Mouse (Mus musculus) adrenal gland, adult (tissue): Measurements from ENCODE around the gene Cdk6.
"Not testable (repeated sequence)": the region's sequence is repeated elsewhere in the genome, so short reads cannot be mapped to it uniquely, and the experiment has no call there.

Experiments
- DNase-seq, 2 experiments: peaks; one replicate each; pipeline ENCODE4 v3.0.0; 2022 to 2023; ENCODE audit warnings: low spot score in 1 of 2; ENCODE audit not compliant: inconsistent age in 2 of 2

Gene Cdk6

GRCm38 (mm10) chr5:3374763-3375162, 33.5 kb downstream of the Cdk6 start:
- no peak for DNase-seq

- no peak for DNase-seq
Measured at GRCm38 (mm10) chr5:3376167-3376566, 34.9 kb downstream of the Cdk6 start.

GRCm38 (mm10) chr5:3379252-3379651, 38.0 kb downstream of the Cdk6 start:
- DNase-seq: no peak

- no peak for DNase-seq
Measured at GRCm38 (mm10) chr5:3380692-3381233, 39.5 kb downstream of the Cdk6 start.

GRCm38 (mm10) chr5:3381795-3382194, 40.5 kb downstream of the Cdk6 start:
- DNase-seq: no peak

GRCm38 (mm10) chr5:3382343-3383040, 41.2 kb downstream of the Cdk6 start:
- no peak for DNase-seq

GRCm38 (mm10) chr5:3383547-3383946, 42.3 kb downstream of the Cdk6 start:
- no peak for DNase-seq

GRCm38 (mm10) chr5:3385078-3385477, 43.8 kb downstream of the Cdk6 start:
- no peak for DNase-seq

GRCm38 (mm10) chr5:3386021-3386730, 44.9 kb downstream of the Cdk6 start:
- DNase-seq: no peak

- no peak for DNase-seq
Measured at GRCm38 (mm10) chr5:3386731-3387087, 45.4 kb downstream of the Cdk6 start.

- DNase-seq: no peak
Measured at GRCm38 (mm10) chr5:3387138-3387537, 45.9 kb downstream of the Cdk6 start.

GRCm38 (mm10) chr5:3392856-3393255, 51.6 kb downstream of the Cdk6 start:
- no peak for DNase-seq

GRCm38 (mm10) chr5:3394145-3394544, 52.9 kb downstream of the Cdk6 start:
- no peak for DNase-seq

- peak; percentile 22 to 50 for DNase-seq
Measured at GRCm38 (mm10) chr5:3395020-3395419, 53.7 kb downstream of the Cdk6 start.

GRCm38 (mm10) chr5:3396214-3396613, 54.9 kb downstream of the Cdk6 start:
- no peak for DNase-seq

- no peak for DNase-seq
Measured at GRCm38 (mm10) chr5:3396910-3397575, 55.8 kb downstream of the Cdk6 start.

GRCm38 (mm10) chr5:3399784-3400494, 58.7 kb downstream of the Cdk6 start:
- no peak for DNase-seq

- peak in 1 of 2 experiments; percentile 38 for DNase-seq
Measured at GRCm38 (mm10) chr5:3405102-3405501, 63.8 kb downstream of the Cdk6 start.

- DNase-seq: no peak
Measured at GRCm38 (mm10) chr5:3405503-3405902, 64.2 kb downstream of the Cdk6 start.

- no peak for DNase-seq
Measured at GRCm38 (mm10) chr5:3407926-3408325, 66.6 kb downstream of the Cdk6 start.

GRCm38 (mm10) chr5:3418183-3418582, 76.9 kb downstream of the Cdk6 start:
- DNase-seq: not testable (repeated sequence)
